Mouse (Mus musculus) limb, embryonic 11.5 days (tissue): ENCODE data around the gene Lrrc8d. TPM values are rescaled to one million over a fixed set of nuclear protein-coding genes. Genes with fewer than 3 reads are reported as not detected.

Experiments
- ATAC-seq: fragments of 200-750 bp; cut with Nextera tagmentation; 2 replicates; pipeline ENCODE4 v1.8.0; 2017; ENCODE audit warnings: low read depth; ENCODE audit not compliant: insufficient number of reproducible peaks, low FRiP score, low TSS enrichment
- DNase-seq: peaks from one replicate; pipeline ENCODE4 v3.0.0-alpha.2; 2015; ENCODE audit warnings: low spot score
- H3K27ac ChIP-seq: fragments of 300-500 bp; sonication (generic); replicated peaks from 2 replicates; pipeline ENCODE4 v1.5.1; 2014; ENCODE audit warnings: low read depth, mild to moderate bottlenecking, low read length
- H3K27me3 ChIP-seq: fragments of 300-500 bp; sonication (generic); 2 replicates; pipeline ENCODE4 v1.6.1; 2014; ENCODE audit warnings: mild to moderate bottlenecking, low read length, mixed read lengths; ENCODE audit not compliant: control insufficient read depth, insufficient read depth
- H3K36me3 ChIP-seq: fragments of 300-500 bp; sonication (generic); 2 replicates; pipeline ENCODE4 v1.6.1; 2014; ENCODE audit warnings: mild to moderate bottlenecking, low read length, moderate library complexity, mixed read lengths; ENCODE audit not compliant: control insufficient read depth, insufficient read depth
- H3K4me1 ChIP-seq: fragments of 300-500 bp; sonication (generic); 2 replicates; pipeline ENCODE4 v1.6.1; 2014; ENCODE audit warnings: low read length, mixed read lengths; ENCODE audit not compliant: control insufficient read depth, insufficient read depth
- H3K4me2 ChIP-seq: fragments of 300-500 bp; sonication (generic); 2 replicates; pipeline ENCODE4 v1.6.1; 2014; ENCODE audit warnings: low read depth, mild to moderate bottlenecking, moderate library complexity; ENCODE audit not compliant: severe bottlenecking
- H3K4me3 ChIP-seq: fragments of 300-500 bp; sonication (generic); 2 replicates; pipeline ENCODE4 v1.5.1; 2014; ENCODE audit warnings: low read depth, low read length
- H3K9ac ChIP-seq: fragments of 300-500 bp; sonication (generic); 2 replicates; pipeline ENCODE4 v1.6.1; 2014; ENCODE audit warnings: mild to moderate bottlenecking, low read length
- H3K9me3 ChIP-seq: fragments of 300-500 bp; sonication (generic); 2 replicates; pipeline ENCODE4 v1.6.1; 2016; ENCODE audit warnings: low read length; ENCODE audit not compliant: control insufficient read depth
- WGBS: fragments of 180-500 bp; shearing (Covaris S2); extraction: QIAGEN DNeasy Blood & Tissue Kit; methylation state at CpG from one replicate; pipeline ENCODE4 v1.1.7; 2014; 5-methylcytosine and 5-hydroxymethylcytosine counted together
- polyA plus RNA-seq: library from polyadenylated mRNA; unstranded; fragments of >200 nt; fragmentation: Nextera tagmentation; extraction: Ambion mirVana; gene quantifications from 2 replicates; pipeline ENCODE4 v1.2.1, GENCODE M21; 2014

Lrrc8d gene
- polyA plus RNA-seq, 1 experiment from 2014 or later, result 21.4 TPM

- DNase-seq (no peak), ATAC-seq (no peak)
- Histone ChIP-seq H3K9ac (no peak overlapping the region), H3K4me1 (no peaks in the 10 kb centered on the region), H3K27ac (no peak overlapping the region), H3K4me3 (no peak overlapping the region), H3K27me3 (no peaks in the 10 kb centered on the region), H3K9me3 (no peaks in the 10 kb centered on the region), H3K36me3 (no peaks in the 10 kb centered on the region), H3K4me2 (no peak overlapping the region)
- 76% methylated on average over 13 of the region's 13 CpGs for WGBS
Measured at GRCm38 (mm10) chr5:105839740-105840310, 140.1 kb downstream of the Lrrc8d start.

- no peaks in the 10 kb centered on the region for H3K4me1 ChIP-seq
- H3K9ac ChIP-seq, result no peak overlapping the region
- WGBS, result 88% methylated on average over 10 of the region's 10 CpGs
- no peaks in the 10 kb centered on the region for H3K9me3 ChIP-seq
- H3K27me3 ChIP-seq, result no peaks in the 10 kb centered on the region
- H3K4me3 ChIP-seq, result no peak overlapping the region
- DNase-seq (no peak), ATAC-seq (no peak)
- no peaks in the 10 kb centered on the region for H3K36me3 ChIP-seq
- no peak overlapping the region for H3K27ac ChIP-seq
- no peak overlapping the region for H3K4me2 ChIP-seq
Measured at GRCm38 (mm10) chr5:105844044-105844753, 144.4 kb downstream of the Lrrc8d start.

- Histone ChIP-seq H3K4me2 (no peak overlapping the region), H3K27me3 (no peaks in the 10 kb centered on the region), H3K4me1 (no peaks in the 10 kb centered on the region), H3K9ac (no peak overlapping the region), H3K36me3 (no peaks in the 10 kb centered on the region), H3K4me3 (no peak overlapping the region), H3K9me3 (no peaks in the 10 kb centered on the region), H3K27ac (no peak overlapping the region)
- ATAC-seq (no peak), DNase-seq (no peak)
- WGBS, result 89% methylated on average over 2 of the region's 2 CpGs
Measured at GRCm38 (mm10) chr5:105845041-105845440, 145.3 kb downstream of the Lrrc8d start.

- H3K4me3 ChIP-seq, result no peak overlapping the region
- 89% methylated on average over 8 of the region's 8 CpGs for WGBS
- H3K27ac ChIP-seq, result no peak overlapping the region
- H3K36me3 ChIP-seq, result no peaks in the 10 kb centered on the region
- no peak for DNase-seq
- no peak for ATAC-seq
- H3K4me1 ChIP-seq, result no peaks in the 10 kb centered on the region
- H3K4me2 ChIP-seq, result no peak overlapping the region
- H3K9ac ChIP-seq, result no peak overlapping the region
- H3K9me3 ChIP-seq, result no peaks in the 10 kb centered on the region
- no peaks in the 10 kb centered on the region for H3K27me3 ChIP-seq
Measured at GRCm38 (mm10) chr5:105847726-105848125, 148.0 kb downstream of the Lrrc8d start.

DNA sequence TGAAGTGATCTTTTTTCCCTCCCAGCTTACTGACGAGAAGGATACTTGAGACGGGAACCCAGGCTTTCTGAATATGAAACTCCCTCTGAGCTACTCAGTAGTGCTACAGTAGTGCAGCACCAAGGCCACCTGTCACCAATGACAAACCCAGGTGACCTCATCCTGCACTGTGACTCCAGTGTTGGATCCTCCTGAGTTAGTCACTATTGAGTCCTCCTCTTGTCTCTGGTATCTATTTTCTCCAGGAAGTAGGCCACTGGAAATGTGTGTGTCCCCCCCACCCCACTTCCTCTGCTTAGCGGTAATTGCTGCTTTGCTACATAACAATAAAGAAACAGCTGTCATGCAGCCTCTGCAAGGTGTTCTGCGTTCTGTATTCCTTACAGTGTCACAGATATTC lies 149.5 kb downstream of the Lrrc8d start:
- WGBS, result 81% methylated on average over 4 of the region's 4 CpGs
- Histone ChIP-seq H3K27me3 (no peaks in the 10 kb centered on the region), H3K9ac (no peak overlapping the region), H3K4me3 (no peak overlapping the region), H3K36me3 (no peaks in the 10 kb centered on the region), H3K4me1 (no peaks in the 10 kb centered on the region), H3K27ac (no peak overlapping the region), H3K9me3 (no peaks in the 10 kb centered on the region), H3K4me2 (no peak overlapping the region)
- no peak for ATAC-seq
- DNase-seq, result no peak

DNA sequence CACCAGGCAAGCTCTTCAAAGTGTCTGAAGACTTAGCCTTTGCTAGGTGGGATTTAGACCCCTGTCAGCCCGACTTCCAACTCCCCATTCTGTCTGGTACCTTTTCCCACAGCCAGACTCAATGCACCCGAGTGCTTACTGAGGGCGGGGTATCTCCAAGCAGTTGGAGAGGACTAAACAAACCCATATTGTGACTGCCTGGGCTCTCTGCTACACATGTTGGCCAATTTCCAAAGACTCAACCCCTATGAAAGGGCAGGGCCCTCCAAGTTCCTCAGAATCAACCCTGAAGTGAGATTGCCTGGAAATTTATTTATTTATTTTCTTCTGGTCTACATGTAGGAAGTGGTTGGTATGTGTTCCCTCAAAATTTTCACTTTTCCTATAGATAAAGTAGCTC lies 149.9 kb downstream of the Lrrc8d start:
- ATAC-seq, result no peak
- Histone ChIP-seq H3K9ac (no peak overlapping the region), H3K4me2 (no peak overlapping the region), H3K4me1 (no peaks in the 10 kb centered on the region), H3K27ac (no peak overlapping the region), H3K4me3 (no peak overlapping the region), H3K27me3 (no peaks in the 10 kb centered on the region), H3K9me3 (no peaks in the 10 kb centered on the region), H3K36me3 (no peaks in the 10 kb centered on the region)
- no peak for DNase-seq
- WGBS, result 66% methylated on average over 3 of the region's 3 CpGs

DNA sequence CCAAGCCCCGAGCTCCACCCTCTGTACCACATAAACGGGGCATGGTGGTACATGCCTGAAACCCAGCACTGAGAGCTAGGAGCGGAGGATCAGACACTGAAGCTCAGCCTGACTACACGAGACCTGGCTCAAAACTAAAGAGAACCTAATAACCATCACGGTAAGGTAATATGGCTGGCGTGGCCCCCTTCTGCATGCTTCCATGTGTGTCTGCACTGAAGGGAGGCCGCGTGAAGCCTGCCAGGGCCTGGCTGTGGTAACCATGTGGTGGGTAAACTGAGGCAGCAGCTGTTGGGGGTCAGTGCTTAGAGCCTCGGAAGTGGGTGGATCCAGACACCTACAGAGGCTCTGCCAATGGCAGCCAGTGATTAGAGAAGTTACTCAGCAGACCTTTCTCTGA lies 153.5 kb downstream of the Lrrc8d start:
- H3K9me3 ChIP-seq, result no peaks in the 10 kb centered on the region

GRCm38 (mm10) chr5:105857486-105857885 lies 157.7 kb downstream of the Lrrc8d start:
- 87% methylated on average over 5 of the region's 5 CpGs for WGBS

More for the DNA sequence above, 153.5 kb downstream of the Lrrc8d start:
- Histone ChIP-seq H3K4me3 (no peak overlapping the region), H3K4me2 (no peak overlapping the region), H3K36me3 (no peaks in the 10 kb centered on the region), H3K27me3 (no peaks in the 10 kb centered on the region), H3K27ac (no peak overlapping the region), H3K4me1 (0 out of 2 replicates have a peak, but pooled peaks cover 2% of the 10 kb centered on the region), H3K9ac (no peak overlapping the region)
- 84% methylated on average over 9 of the region's 9 CpGs for WGBS
- ATAC-seq (no peak), DNase-seq (no peak)

More at GRCm38 (mm10) chr5:105857486-105857885, 157.7 kb downstream of the Lrrc8d start:
- H3K4me3 ChIP-seq, result no peak overlapping the region
- no peak overlapping the region for H3K27ac ChIP-seq
- no peaks in the 10 kb centered on the region for H3K9me3 ChIP-seq
- ATAC-seq (no peak), DNase-seq (no peak)
- H3K4me2 ChIP-seq, result no peak overlapping the region
- H3K27me3 ChIP-seq, result no peaks in the 10 kb centered on the region
- H3K36me3 ChIP-seq, result no peaks in the 10 kb centered on the region
- H3K4me1 ChIP-seq, result peaks cover 13% of the 10 kb centered on the region
- H3K9ac ChIP-seq, result no peak overlapping the region
